In genomic region chr9:65434140-65434539, GRCm38 (mm10) we compare ENCODE assay signal across 9 mouse cellular contexts. TPM values are rescaled to one million over a fixed set of nuclear protein-coding genes. Genes with fewer than 3 reads are reported as not detected.
DNase-seq lines count a peak whose midpoint lies in the region; ATAC-seq lines count a peak whose summit lies in the region.
"Had no signal": no experiment of that assay in that cellular context is flagged by ENCODE, and none has a peak within 500 bp of the region (broad histone marks: within the 10 kb centered on the region; RNA-seq: fewer than 3 reads in every experiment).

No protein-coding gene starts in this region.

- no peak overlapping the region for H3K4me3 ChIP-seq in liver, embryonic 12.5 days
- no peak overlapping the region for H3K4me3 ChIP-seq in liver, embryonic 13.5 days (replicated peaks)

- H3K27ac ChIP-seq in liver, embryonic 12.5 days: no peak overlapping the region
- no peak overlapping the region for H3K27ac ChIP-seq in liver, embryonic 13.5 days

- peaks cover 13% of the 10 kb centered on the region for H3K36me3 ChIP-seq in liver, embryonic 12.5 days
- peaks cover 8% of the 10 kb centered on the region for H3K36me3 ChIP-seq in liver, embryonic 13.5 days

- WGBS in liver, embryonic 12.5 days (ENCODE audit: insufficient replicate concordance): 45% methylated on average over 5 of the region's 5 CpGs
- 49% methylated on average over 5 of the region's 5 CpGs for WGBS in liver, embryonic 13.5 days (ENCODE audit: insufficient replicate concordance)

- peak; percentile 21 for DNase-seq in cerebellum, adult 11-12 months
- peak; percentile 70 for DNase-seq in liver
- peak; percentile 19 for DNase-seq in adrenal gland, adult 8-10 months
- DNase-seq in embryo, embryonic 11.5 days (ENCODE audit: low read depth, low spot score): peak; percentile 26
- DNase-seq in liver, embryonic 13.5 days: peak; percentile 58
- DNase-seq in spleen, adult 18-20 months: peak; percentile 12 to 45

- no peak overlapping the region for H3K9ac ChIP-seq in liver, embryonic 12.5 days
- no peak overlapping the region for H3K9ac ChIP-seq in liver, embryonic 13.5 days

- no peak for ATAC-seq in cerebellum, adult (ENCODE audit: insufficient number of reproducible peaks, low FRiP score, low TSS enrichment)
- no peak for ATAC-seq in liver, embryonic 12.5 days
- ATAC-seq in liver, embryonic 13.5 days (ENCODE audit: low read depth): no peak

- no peaks in the 10 kb centered on the region for H3K9me3 ChIP-seq in liver, embryonic 12.5 days (replicated peaks)
- H3K9me3 ChIP-seq in liver, embryonic 13.5 days (replicated peaks): no peaks in the 10 kb centered on the region

- H3K27me3 ChIP-seq in liver, embryonic 12.5 days (replicated peaks): peaks cover 12% of the 10 kb centered on the region; the same call in 1 of the 2 replicates
- peaks cover 4% of the 10 kb centered on the region for H3K27me3 ChIP-seq in liver, embryonic 13.5 days

- H3K4me2 ChIP-seq in liver, embryonic 12.5 days: no peak overlapping the region
- no peak overlapping the region for H3K4me2 ChIP-seq in liver, embryonic 13.5 days

- H3K4me1 ChIP-seq in liver, embryonic 12.5 days: peaks cover 15% of the 10 kb centered on the region
- H3K4me1 ChIP-seq in liver, embryonic 13.5 days (replicated peaks): peaks cover 16% of the 10 kb centered on the region

RNA-seq across cellular contexts. Expression of gene Mtfmt, which starts 1.4 kb away (rescaled TPM):
- 11.7 and 12.9 TPM in 2 replicates for polyA plus RNA-seq in liver, embryonic 12.5 days (2016; fragmentation: Nextera tagmentation; extraction: Ambion mirVana)
- 10 to 100 TPM; 14.3 to 22.7 (median 16.4) TPM for total RNA-seq in adrenal gland, adult 8-10 months (2022)
- 8.4 and 10.6 TPM in 2 replicates for polyA plus RNA-seq in liver, embryonic 13.5 days (2015; fragmentation: Nextera tagmentation; extraction: Ambion mirVana)

RNA-seq across cellular contexts. Expression of gene Slc51b, which starts 11.4 kb away (rescaled TPM):
- 0.32 TPM in 1 of 2 replicates, not detected in the other for polyA plus RNA-seq in liver, embryonic 12.5 days (2016; fragmentation: Nextera tagmentation; extraction: Ambion mirVana)
- not detected for total RNA-seq in adrenal gland, adult 8-10 months (2022)
- polyA plus RNA-seq in liver, embryonic 13.5 days (2015; fragmentation: Nextera tagmentation; extraction: Ambion mirVana): not detected in 2 replicates
- total RNA-seq: layer of hippocampus, postnatal 25 days had no signal

RNA-seq across cellular contexts. Expression of gene Spg21, which starts 26.6 kb away (rescaled TPM):
- polyA plus RNA-seq in liver, embryonic 12.5 days (2016; fragmentation: Nextera tagmentation; extraction: Ambion mirVana): 29.9 and 31.1 TPM in 2 replicates
- 10 to 100 TPM; 49.3 to 68.2 (median 60.7) TPM for total RNA-seq in adrenal gland, adult 8-10 months (2022)
- polyA plus RNA-seq in liver, embryonic 13.5 days (2015; fragmentation: Nextera tagmentation; extraction: Ambion mirVana): 28.0 and 37.1 TPM in 2 replicates

RNA-seq across cellular contexts. Expression of gene Rasl12, which starts 35.8 kb away (rescaled TPM):
- 0.35 and 0.45 TPM in 2 replicates for polyA plus RNA-seq in liver, embryonic 12.5 days (2016; fragmentation: Nextera tagmentation; extraction: Ambion mirVana)
- total RNA-seq in adrenal gland, adult 8-10 months (2022): 10 to 100 TPM in 1 of 4 experiments, 1 to 10 TPM in 3; 5.9 to 20.4 (median 7.2) TPM
- 0.12 and 0.22 TPM in 2 replicates for polyA plus RNA-seq in liver, embryonic 13.5 days (2015; fragmentation: Nextera tagmentation; extraction: Ambion mirVana)

RNA-seq across cellular contexts. Expression of gene Kbtbd13, which starts 42.7 kb away (rescaled TPM):
- 0.21 and 0.26 TPM in 2 replicates for polyA plus RNA-seq in liver, embryonic 12.5 days (2016; fragmentation: Nextera tagmentation; extraction: Ambion mirVana)
- total RNA-seq in adrenal gland, adult 8-10 months (2022): under 1 TPM in 3 of 4 experiments, not detected in 1; 0.13 to 0.23 (median 0.21) TPM
- 0.03 and 0.16 TPM in 2 replicates for polyA plus RNA-seq in liver, embryonic 13.5 days (2015; fragmentation: Nextera tagmentation; extraction: Ambion mirVana)

Comparison
In these comparisons a context has a peak if more than half of its experiments do, and no peak if none do; other contexts are left out.
1. DNase-seq: peak in every context shown above with its lines; median percentile 70 in liver; 58 in liver, embryonic 13.5 days; 28 in spleen, adult 18-20 months; 26 in embryo, embryonic 11.5 days; 21 in cerebellum, adult 11-12 months; 19 in adrenal gland, adult 8-10 months.